Mouse (Mus musculus) stomach, embryonic 16.5 days (tissue): ENCODE data around the gene Tpd52l2. TPM values are rescaled to one million over a fixed set of nuclear protein-coding genes. Genes with fewer than 3 reads are reported as not detected.

Experiments used
- ATAC-seq: fragments of 200-750 bp; cut with Nextera tagmentation; 2 replicates; pipeline ENCODE4 v1.8.0; 2017; ENCODE audit warnings: moderate number of reproducible peaks, moderate TSS enrichment; ENCODE audit not compliant: insufficient read depth, low FRiP score
- H3K27ac ChIP-seq: fragments of 300-500 bp; sonication (generic); 2 replicates; pipeline ENCODE4 v1.5.1; 2014; ENCODE audit warnings: low read length
- H3K27me3 ChIP-seq: fragments of 300-500 bp; sonication (generic); 2 replicates; pipeline ENCODE4 v1.6.1; 2014; ENCODE audit warnings: low read length, control low read depth, mixed read lengths; ENCODE audit not compliant: control insufficient read depth, insufficient read depth
- H3K36me3 ChIP-seq: fragments of 300-500 bp; sonication (generic); 2 replicates; pipeline ENCODE4 v1.6.1; 2014; ENCODE audit warnings: low read length; ENCODE audit not compliant: control insufficient read depth, insufficient read depth
- H3K4me1 ChIP-seq: fragments of 300-500 bp; sonication (generic); 2 replicates; pipeline ENCODE4 v1.6.1; 2014; ENCODE audit warnings: low read length, control low read depth, mixed read lengths; ENCODE audit not compliant: control insufficient read depth, insufficient read depth
- H3K4me2 ChIP-seq: fragments of 300-500 bp; sonication (generic); 2 replicates; pipeline ENCODE4 v1.6.1; 2014; ENCODE audit warnings: low read depth, low read length, mixed read lengths
- H3K4me3 ChIP-seq: fragments of 300-500 bp; sonication (generic); replicated peaks from 2 replicates; pipeline ENCODE4 v1.5.1; 2014; ENCODE audit warnings: mild to moderate bottlenecking, low read length
- H3K9ac ChIP-seq: fragments of 300-500 bp; sonication (generic); 2 replicates; pipeline ENCODE4 v1.6.1; 2014; ENCODE audit warnings: low read length
- H3K9me3 ChIP-seq: fragments of 300-500 bp; sonication (generic); replicated peaks from 2 replicates; pipeline ENCODE4 v1.6.1; 2016; ENCODE audit warnings: low read length, control low read depth; ENCODE audit not compliant: control insufficient read depth
- WGBS: fragments of 180-500 bp; shearing (Covaris S2); extraction: QIAGEN DNeasy Blood & Tissue Kit; methylation state at CpG from one replicate; pipeline ENCODE4 v1.1.7; 2014; 5-methylcytosine and 5-hydroxymethylcytosine counted together
- polyA plus RNA-seq: library from polyadenylated mRNA; unstranded; fragments of >200 nt; fragmentation: Nextera tagmentation; extraction: Ambion mirVana; gene quantifications from 2 replicates; pipeline ENCODE4 v1.2.1, GENCODE M21; 2015

The Tpd52l2 gene
- 139 and 142 TPM in 2 replicates for polyA plus RNA-seq

DNA sequence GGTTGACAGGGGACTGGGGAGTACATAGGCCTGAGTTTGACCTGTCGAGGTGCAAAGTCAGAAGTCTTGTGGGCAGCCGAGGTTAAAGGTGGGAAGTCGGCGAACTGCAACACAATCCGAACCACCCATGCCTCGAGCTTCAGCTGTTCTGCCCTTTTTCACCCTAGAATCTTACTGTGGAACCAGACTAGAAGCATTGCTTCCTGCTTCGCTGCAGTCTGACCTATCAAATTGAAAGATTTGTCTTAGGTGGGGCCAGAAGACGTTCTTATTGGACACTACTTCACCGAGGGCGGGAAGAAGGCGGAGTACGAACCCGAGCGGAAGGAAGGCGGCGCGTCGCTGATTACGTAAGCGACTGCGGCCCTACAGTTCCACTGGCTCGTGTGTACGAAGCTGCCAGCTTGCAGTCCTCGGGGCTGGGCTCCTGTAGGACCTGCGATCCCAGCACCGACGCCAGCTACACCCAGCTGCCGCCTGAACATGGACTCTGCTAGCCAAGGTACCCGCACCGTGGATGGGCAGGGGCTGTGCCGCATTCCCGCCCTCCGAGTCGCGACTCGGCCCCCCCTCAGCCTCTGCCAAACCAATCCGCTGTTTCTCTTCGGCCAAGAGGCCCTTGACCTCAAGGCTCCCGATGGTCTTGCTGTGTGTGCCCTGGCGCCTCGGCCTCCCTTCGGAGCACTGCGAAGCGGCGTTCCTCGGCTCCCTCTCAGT, at the start of gene Tpd52l2:
TSS of gene Tpd52l2 (plus strand) at position 312 of the 717 bp plus-strand sequence.
- Histone ChIP-seq H3K4me1 (peaks cover 8% of the 10 kb centered on the region), H3K9me3 (no peaks in the 10 kb centered on the region), H3K36me3 (0 out of 2 replicates have a peak, but pooled peaks cover 7% of the 10 kb centered on the region), H3K27ac (peak within 1 kb of the TSS; percentile 95), H3K4me2 (peak within 1 kb of the TSS; percentile 84), H3K9ac (peak within 1 kb of the TSS; percentile 85), H3K27me3 (no peaks in the 10 kb centered on the region), H3K4me3 (peak within 1 kb of the TSS; percentile 84)
- WGBS = under 1% methylated on average over 46 of the region's 46 CpGs
- ATAC-seq = peak; percentile 98

DNA sequence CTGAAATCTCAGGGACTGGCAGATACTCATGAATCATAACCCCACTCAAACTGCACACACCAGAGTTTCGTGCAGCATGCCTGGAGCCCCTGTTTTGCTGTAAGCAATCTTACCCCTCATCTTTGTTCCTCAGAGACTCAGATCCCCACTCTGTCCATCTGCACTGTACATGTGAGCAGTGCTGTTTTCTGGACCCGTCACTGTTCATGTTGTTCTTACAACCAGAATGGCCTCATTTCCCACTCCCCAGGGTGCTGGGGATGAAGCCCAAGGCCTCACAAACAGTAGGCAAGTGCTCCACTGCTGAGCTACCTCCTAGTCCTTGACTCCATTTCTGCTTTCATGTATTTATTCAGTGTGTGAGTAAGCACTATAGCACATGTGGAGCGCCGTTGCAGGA, 44.8 kb upstream of the Tpd52l2 start:
- no peak for ATAC-seq
- Histone ChIP-seq H3K36me3 (no peaks in the 10 kb centered on the region), H3K4me2 (no peak overlapping the region), H3K9ac (no peak overlapping the region), H3K27me3 (no peaks in the 10 kb centered on the region), H3K4me1 (no peaks in the 10 kb centered on the region), H3K4me3 (no peak overlapping the region), H3K27ac (no peak overlapping the region), H3K9me3 (no peaks in the 10 kb centered on the region; the same call in 1 of the 2 replicates)
- WGBS = 76% methylated on average over 4 of the region's 4 CpGs

- no peak overlapping the region for H3K9ac ChIP-seq
- no peak overlapping the region for H3K4me2 ChIP-seq
- H3K4me1 ChIP-seq = no peaks in the 10 kb centered on the region
- no peaks in the 10 kb centered on the region for H3K36me3 ChIP-seq
- H3K4me3 ChIP-seq = no peak overlapping the region
- 35% methylated on average over 1 of the region's 1 CpGs for WGBS
- H3K27me3 ChIP-seq = no peaks in the 10 kb centered on the region
- no peaks in the 10 kb centered on the region; the same call in 1 of the 2 replicates for H3K9me3 ChIP-seq
- H3K27ac ChIP-seq = no peak overlapping the region
- no peak for ATAC-seq
Observed at GRCm38 (mm10) chr2:181453274-181453673, 43.7 kb upstream of the Tpd52l2 start.

DNA sequence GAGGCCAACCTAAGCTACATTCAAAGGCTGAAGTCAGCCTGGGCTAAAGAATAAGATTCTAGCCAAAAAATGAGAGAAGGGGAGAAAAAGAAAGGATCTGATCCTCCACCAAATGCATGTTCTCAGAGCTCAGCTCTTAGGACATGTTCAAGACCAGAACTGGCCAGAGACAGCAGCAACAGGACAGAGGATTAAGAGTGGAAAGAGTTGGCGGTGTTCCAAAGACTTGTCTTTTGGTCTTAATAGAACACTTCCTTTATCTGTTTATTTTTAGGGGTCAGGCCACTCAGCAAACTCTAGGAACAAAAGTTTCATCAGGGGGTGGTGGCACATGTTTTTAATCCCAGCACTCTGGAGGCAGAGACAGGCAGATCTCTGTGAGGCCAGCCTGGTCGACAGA, 41.0 kb upstream of the Tpd52l2 start:
- 74% methylated on average over 2 of the region's 2 CpGs for WGBS
- H3K27ac ChIP-seq = no peak overlapping the region
- H3K36me3 ChIP-seq = no peaks in the 10 kb centered on the region
- no peak for ATAC-seq
- no peaks in the 10 kb centered on the region for H3K4me1 ChIP-seq
- no peaks in the 10 kb centered on the region for H3K27me3 ChIP-seq
- H3K4me2 ChIP-seq = no peak overlapping the region
- no peaks in the 10 kb centered on the region; the same call in 1 of the 2 replicates for H3K9me3 ChIP-seq
- no peak overlapping the region for H3K4me3 ChIP-seq
- no peak overlapping the region for H3K9ac ChIP-seq

DNA sequence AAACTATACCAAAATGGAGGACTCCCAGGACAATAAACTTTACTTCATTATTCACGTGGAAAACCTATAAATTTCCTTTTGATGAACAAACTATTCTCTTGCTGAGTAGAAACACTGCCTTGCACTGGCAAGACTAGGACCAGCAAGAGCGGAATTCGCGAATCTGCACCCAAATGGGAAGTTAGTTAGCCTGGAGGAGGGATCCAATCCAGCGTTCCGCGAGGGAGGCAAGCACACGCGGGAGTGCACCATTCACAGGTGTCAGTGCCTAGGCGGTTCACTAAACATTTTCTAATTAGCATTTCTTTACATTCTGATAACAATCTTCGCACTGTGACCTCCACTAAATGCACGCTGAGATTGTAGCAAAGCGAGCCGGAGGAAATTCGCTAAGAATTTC, 39.1 kb upstream of the Tpd52l2 start:
- Histone ChIP-seq H3K4me3 (peak overlapping the region; percentile 67), H3K4me1 (no peaks in the 10 kb centered on the region), H3K9me3 (no peaks in the 10 kb centered on the region; the same call in 1 of the 2 replicates), H3K4me2 (peak overlapping the region; percentile 99), H3K27me3 (no peaks in the 10 kb centered on the region), H3K27ac (no peak overlapping the region), H3K9ac (no peak overlapping the region), H3K36me3 (no peaks in the 10 kb centered on the region)
- ATAC-seq = no peak
- WGBS = 4% methylated on average over 15 of the region's 15 CpGs

- Histone ChIP-seq H3K4me2 (peak overlapping the region; percentile 99), H3K27me3 (no peaks in the 10 kb centered on the region), H3K4me3 (peak overlapping the region; percentile 67), H3K27ac (0 out of 2 replicates have a peak overlapping the region, but pooled peaks have one; percentile 14), H3K36me3 (no peaks in the 10 kb centered on the region), H3K9ac (peak overlapping the region; percentile 81), H3K9me3 (no peaks in the 10 kb centered on the region), H3K4me1 (no peaks in the 10 kb centered on the region)
- no peak for ATAC-seq
- under 1% methylated on average over 62 of the region's 72 CpGs for WGBS
Observed at GRCm38 (mm10) chr2:181458411-181459152, 38.4 kb upstream of the Tpd52l2 start.

DNA sequence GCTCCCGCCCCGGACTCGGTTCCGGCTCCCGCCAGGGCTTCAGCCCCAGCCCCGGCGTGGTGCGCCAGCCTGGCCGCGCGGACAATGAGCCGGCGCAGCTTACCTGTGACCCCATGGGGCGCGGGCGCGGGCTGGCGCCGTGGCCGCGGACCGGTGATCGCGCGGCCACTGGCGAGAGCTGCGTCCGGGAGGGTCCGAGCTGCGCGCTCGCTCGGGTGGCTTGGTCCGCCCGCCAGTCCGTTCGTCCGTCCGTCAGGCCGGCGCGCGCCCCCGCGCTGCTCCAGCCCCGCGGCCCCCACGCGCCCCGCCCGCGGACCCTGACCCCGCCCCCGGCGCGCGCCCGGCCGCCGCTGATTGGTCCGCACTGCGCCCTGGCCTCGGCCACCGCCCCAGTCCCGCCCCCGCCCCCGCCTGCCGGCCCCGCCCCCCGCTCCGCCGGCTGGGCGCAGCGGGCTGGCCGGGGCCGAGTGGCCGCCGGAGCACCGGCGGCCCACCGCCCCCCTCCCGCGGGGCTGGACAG, 37.7 kb upstream of the Tpd52l2 start, which contains the start of gene Zbtb46:
TSS of gene Zbtb46 (minus strand) at position 274 of the 520 bp plus-strand sequence.
- WGBS = under 1% methylated on average over 78 of the region's 83 CpGs
- peak within 1 kb of the TSS; percentile 67 for H3K4me3 ChIP-seq
- no peaks in the 10 kb centered on the region for H3K36me3 ChIP-seq
- peak within 1 kb of the TSS; percentile 99 for H3K4me2 ChIP-seq
- no peaks in the 10 kb centered on the region for H3K9me3 ChIP-seq
- no peaks in the 10 kb centered on the region for H3K27me3 ChIP-seq
- no peaks in the 10 kb centered on the region for H3K4me1 ChIP-seq
- H3K9ac ChIP-seq = peak within 1 kb of the TSS; percentile 81
- ATAC-seq = peak; percentile 92
- H3K27ac ChIP-seq = peak within 1 kb of the TSS; percentile 14

DNA sequence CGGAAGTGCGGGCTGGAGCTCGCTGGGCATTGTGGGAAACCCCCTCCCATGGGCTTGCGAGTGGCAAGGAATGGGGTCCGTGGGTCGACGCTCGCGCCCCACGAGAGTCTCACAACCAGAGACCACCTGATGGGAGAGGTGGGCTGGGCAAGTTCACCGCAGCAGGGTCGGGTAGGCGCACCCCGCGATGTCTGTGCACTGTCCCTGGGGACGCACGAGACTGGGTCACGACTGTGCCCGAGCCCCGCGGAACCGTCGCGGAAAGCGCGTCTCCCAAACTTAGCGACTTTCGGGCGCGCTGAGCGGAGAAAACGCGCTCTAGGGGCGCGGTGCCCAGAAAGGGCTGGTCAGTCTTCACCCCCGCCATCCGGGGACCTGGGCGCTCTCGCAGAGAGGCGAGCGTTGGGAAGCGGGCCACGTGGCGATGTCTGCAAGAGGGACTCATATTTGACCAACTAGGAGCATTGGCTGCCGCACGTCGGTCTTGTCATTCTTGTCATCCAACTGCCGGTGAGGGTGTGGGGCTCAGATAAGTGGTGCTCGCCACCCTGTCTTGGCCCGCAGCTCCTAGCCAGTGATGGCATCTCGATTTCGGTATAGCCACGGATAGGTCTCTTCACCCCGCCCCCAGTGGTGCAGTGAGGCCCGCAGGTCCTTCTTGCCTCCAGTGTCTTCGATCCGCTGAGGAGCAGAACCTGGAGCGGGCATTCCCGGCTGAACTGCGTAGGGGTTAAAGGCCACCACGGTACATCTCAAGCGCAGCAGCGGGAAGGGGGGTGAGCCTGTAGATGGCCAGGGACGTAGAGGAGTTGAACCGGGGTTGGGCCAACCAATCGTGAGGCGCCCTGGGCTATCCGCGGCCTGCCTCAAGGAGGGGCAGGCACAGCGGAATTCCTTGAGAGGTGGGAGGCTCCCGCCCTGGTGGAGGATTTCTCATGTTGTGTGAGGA, 37.0 kb upstream of the Tpd52l2 start:
- 1% methylated on average over 70 of the region's 71 CpGs for WGBS
- Histone ChIP-seq H3K4me1 (no peaks in the 10 kb centered on the region), H3K27me3 (no peaks in the 10 kb centered on the region), H3K36me3 (no peaks in the 10 kb centered on the region), H3K9me3 (no peaks in the 10 kb centered on the region), H3K4me3 (peak overlapping the region; percentile 67), H3K4me2 (peak overlapping the region; percentile 99), H3K27ac (peak overlapping the region; percentile 23), H3K9ac (peak overlapping the region; percentile 76)
- ATAC-seq = peak; percentile 39
